Mouse (Mus musculus): Measurements from ENCODE around the gene H2-Aa.

- no peak for TF ChIP-seq CHD1 (IDR thresholded peaks at IDR 0.05; ENCODE audit: low read depth, low read length)
- TF ChIP-seq CTCF (IDR thresholded peaks at IDR 0.05 in 2 of 3, conservative IDR thresholded peaks at IDR 0.05 in 1 of 3; ENCODE audit: control insufficient read depth in 1 of 3, insufficient read depth in 1 of 3, low read depth in 2 of 3, low read length in 3 of 3, poor library complexity in 1 of 3, severe bottlenecking in 1 of 3), result no peak
- no peak for TF ChIP-seq USF1 (IDR thresholded peaks at IDR 0.05; ENCODE audit: low read depth, low read length)
- TF ChIP-seq MAX (IDR thresholded peaks at IDR 0.05; ENCODE audit: low read length), result no peak
- TF ChIP-seq ZMIZ1 (IDR thresholded peaks at IDR 0.05; ENCODE audit: low read depth, low read length), result no peak
- no peak for TF ChIP-seq CHD2 (IDR thresholded peaks at IDR 0.05; ENCODE audit: low read length)
- TF ChIP-seq SMC3 (IDR thresholded peaks at IDR 0.05; ENCODE audit: low read depth, low read length), result no peak
- no peak for TF ChIP-seq E2F4 (IDR thresholded peaks at IDR 0.05; ENCODE audit: borderline replicate concordance, low read depth, low read length)
- TF ChIP-seq GABPA (IDR thresholded peaks at IDR 0.05; ENCODE audit: low read depth, low read length), result no peak
- TF ChIP-seq POLR2A (IDR thresholded peaks at IDR 0.05; ENCODE audit: control insufficient read depth in 1 of 2, insufficient read depth in 1 of 2, low read depth in 1 of 2, low read length in 2 of 2, poor library complexity in 1 of 2), result no peak
Observed at GRCm38 (mm10) chr17:34281836-34282235, 5.8 kb downstream of the H2-Aa start.

All from MEL (cell line).